Mouse (Mus musculus): ENCODE results near the gene Prr12.

DNA sequence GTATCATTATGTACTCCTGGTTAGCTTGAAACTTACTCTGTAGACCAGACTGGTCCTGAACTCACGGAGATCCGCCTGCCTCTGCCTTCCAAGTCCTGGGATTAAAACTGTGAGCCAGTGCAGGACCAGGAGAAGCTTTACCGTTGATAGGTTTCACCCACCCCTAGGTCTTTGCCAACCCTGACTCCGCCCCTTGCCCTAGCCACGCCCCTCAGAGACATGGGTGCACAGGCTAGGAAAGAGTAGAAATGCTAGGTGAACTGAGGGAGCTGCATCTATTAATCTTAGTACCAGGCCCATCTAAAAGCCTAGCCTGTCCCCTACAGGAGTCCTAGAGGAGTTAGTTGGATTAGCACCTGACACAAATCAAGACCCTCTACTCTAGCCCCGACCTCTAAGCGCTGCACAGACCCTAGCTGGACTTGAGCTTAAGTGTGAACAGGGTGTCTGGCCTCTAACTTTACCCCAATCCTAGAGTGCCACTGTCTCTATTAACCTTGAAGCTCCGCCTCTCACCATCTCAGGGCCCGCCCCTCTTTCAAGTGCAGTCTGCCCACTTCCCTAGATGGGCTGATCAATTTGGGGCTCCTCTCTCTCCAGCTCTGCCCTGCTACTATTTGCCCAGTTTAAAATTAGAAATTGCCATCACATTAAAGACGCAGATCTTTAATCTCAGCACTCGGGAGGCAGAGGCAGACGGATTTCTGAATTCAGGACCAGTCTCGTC lies 37.7 kb upstream of the Prr12 start:
- TF ChIP-seq POLR2A (IDR thresholded peaks at IDR 0.05; ENCODE audit: insufficient read depth, low read depth, low read length) (no peak), CTCF (IDR thresholded peaks at IDR 0.05; ENCODE audit: insufficient read depth, low read depth, low read length) (no peak)
